Mouse (Mus musculus): ENCODE data around the gene Hnrnpl.
A peak's percentile ranks its signal among the peaks of the same experiment; 100 is the strongest.

The Hnrnpl gene

DNA sequence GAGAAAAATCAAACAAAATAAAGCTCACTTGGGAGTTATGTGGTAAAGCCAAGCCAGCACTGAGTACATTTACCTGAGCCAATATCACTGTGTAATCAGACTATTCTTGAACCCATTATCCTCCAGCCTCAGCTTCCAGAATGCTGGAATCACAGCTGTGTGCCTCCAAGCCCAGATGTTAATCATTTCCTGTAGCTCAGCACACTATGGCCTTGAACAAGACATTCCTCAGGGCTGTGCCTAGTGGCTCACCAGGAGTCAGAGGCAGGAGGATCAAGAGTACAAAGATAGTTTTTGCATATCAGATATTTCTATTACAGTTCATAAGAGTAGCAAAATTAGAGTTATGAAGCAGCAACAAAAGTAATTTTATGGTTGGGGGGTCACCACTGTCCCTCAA, 16.6 kb upstream of the Hnrnpl start:
- DNase-seq = no peak

DNA sequence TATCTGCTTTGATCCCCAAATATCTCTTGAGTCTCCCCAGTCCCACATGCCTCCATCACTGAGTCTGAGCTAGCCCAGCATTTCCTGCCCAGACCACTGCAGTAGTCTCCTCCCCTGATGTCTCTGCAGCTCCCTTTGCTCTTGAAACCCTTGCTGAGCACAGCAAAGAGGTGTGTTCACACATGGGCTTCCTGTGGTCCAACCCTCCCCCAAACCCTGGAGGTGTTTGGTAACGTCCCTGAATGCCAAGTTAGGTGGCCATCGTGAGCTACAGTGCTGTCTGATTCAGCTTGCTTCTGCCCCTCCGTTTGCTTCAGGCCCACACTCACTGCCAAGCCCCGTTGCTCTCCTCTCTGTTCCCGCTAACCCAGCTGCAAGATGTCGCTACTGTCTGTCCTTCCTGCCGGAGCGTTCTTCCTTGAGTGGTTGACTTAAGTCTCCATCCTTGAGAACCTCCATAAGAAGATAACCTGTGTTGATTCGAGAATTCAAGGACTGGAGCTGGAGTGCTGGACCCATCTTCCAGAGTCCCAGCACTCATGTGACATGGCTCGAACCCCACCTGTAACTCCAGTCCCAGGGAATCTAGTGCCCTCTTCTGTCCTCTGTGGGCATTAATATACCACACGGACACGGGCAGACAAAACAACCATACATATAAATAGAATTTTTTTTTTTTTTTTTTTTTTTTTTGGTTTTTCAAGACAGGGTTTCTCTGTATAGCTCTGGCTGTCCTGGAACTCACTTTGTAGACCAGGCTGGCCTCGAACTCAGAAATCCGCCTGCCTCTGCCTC, 15.8 kb upstream of the Hnrnpl start:
- no peak for DNase-seq

DNA sequence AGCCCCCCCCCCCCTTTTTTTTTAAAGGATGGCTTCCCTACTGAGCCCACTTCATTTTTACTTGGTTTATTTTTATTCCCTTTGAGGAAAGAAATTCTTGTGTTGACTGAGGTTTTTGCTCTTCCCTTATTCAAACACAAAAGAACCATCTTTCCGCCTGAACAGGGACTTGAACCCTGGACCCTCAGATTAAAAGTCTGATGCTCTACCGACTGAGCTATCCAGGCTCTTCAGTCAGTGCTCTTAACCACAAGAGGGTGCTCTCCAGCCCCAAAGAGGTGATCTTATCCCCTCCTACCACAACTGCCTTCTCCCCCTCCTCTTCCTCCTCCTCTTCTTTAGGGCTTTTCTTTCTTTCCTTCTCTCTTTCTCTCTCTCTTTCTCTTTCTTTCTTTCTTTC, 14.5 kb upstream of the Hnrnpl start:
- no peak for DNase-seq

DNA sequence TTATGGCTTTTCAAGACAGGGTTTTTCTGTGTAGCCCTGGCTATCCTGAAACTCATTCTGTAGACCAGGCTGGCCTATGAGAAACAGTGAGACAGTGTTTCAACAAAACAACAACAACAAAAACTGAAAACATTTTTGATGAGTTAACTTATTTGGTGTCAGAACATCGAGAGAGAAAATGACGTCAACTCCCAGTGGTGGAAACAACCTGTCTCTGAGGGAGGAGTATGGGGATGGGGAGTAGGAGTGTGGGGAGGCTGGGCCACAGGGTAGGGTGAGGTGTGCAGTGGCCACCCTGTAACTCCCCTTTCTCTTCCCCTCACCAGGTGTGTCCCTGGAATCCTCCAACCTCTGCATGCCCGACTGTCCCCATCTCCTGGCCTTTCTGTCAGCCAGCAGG, 13.8 kb upstream of the Hnrnpl start:
- no peak for DNase-seq

DNA sequence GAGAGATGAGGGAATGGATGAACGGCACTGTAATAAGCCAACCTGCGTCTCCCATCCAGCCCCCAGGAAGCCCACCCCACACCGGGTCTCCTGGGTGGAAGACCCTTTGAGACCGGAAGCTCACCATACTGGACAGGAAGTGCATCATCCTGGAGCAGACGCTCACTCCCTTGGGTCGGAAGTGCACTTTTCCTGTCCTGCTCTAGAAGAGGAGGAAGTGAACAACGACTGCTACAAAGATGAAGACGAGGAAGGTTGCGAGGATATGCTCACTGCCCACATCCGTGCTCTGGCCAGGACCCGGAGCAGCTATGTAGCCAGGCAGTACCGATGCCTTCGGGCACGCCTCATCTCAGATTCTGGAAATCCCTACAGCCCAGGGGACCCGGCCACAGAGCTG, 12.5 kb upstream of the Hnrnpl start:
- no peak for DNase-seq

DNA sequence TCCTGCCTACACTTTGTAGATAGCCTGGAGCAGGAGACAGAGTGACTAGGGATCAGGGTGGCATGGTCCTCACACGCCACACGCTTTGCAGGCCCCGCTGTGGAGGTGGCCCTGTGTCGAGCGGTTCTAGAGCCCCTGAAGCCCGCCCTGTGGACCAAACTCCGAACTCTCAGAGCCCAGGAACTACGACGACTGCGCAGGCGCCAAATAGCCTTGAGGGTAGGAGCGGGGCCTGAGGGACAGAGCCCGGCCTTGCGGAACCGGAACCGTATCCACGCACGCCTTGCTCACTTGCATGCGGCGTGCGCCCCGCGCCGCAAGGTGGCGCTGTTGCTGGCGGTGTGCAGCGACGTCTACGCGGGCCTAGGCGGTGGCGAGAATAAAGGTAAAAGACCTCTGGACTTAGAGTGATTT, 11.8 kb upstream of the Hnrnpl start:
- DNase-seq = peak; percentile 79

DNA sequence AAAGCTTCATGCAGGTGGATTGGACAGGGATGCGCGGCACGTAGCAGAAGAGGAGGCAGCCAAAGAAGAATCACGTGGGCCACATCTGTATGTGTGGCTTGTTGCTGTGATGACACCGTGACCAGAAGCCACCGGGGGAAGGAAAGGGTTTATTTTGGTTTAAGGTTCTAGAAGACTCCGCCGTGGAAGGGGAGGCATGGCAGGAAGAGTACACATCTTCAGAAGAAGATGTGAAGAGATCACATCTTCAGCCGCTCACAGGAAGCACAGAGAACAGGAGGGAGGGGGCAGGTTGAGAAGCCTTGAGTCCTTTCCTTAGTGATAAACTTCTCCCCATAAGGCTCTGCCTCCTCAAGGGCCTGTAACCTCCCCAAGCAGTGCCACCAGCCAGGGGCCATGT, 8.3 kb upstream of the Hnrnpl start:
- no peak for DNase-seq

DNA sequence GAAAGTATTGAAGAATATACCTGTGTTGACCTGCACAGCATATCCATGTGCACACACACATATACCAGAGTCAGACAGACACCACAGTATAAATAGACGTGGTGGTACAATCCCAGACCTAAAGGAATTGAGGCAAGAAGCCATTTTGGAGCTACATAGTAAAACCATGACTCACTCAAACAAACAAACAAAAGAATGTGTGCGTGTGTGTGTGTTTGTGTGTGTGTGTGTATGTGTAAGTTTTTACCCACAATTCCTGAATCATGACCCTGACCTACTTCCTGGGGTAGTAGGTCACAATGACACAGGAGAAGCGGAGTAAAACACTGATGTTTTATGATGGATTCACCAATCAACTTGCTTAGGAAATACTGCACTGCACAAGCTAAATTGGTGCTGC, 6.9 kb upstream of the Hnrnpl start:
- DNase-seq = no peak

DNA sequence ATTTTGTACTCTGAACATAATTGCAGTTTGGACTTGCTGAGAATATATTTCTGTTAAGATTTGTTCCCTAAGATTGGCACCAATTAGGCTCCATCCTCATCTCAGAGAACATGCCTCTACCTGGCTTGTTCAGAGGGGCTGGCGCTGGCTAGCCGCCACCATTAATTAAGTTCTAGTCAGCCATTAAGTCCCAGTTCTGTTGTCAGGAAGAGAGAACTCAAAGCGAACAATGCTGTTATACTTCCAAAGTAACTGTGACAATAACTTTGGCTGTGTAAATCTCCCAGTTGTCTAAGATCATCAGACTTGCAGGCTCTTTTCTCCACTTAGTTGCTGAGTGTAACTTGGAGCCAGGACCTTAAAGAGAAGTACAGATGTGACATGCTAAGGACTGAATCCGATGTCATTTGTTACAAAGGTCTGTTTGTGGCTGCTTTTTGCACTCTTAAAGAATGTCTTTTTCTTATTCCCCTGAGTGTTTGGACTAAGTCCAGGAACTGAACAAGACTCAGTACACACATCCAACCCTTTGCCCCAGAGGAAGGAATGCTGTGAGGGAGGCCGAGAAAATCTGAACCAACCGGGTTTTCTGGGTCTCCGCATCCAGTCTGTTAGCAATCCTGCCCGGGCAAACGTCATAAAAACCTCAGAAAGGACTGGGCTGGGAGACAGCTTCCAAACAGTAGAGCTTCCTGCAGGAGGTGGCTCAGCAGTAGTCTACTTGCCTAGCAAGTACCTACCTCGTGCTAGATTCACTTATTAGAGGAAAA, 6.3 kb upstream of the Hnrnpl start:
- no peak for DNase-seq

DNA sequence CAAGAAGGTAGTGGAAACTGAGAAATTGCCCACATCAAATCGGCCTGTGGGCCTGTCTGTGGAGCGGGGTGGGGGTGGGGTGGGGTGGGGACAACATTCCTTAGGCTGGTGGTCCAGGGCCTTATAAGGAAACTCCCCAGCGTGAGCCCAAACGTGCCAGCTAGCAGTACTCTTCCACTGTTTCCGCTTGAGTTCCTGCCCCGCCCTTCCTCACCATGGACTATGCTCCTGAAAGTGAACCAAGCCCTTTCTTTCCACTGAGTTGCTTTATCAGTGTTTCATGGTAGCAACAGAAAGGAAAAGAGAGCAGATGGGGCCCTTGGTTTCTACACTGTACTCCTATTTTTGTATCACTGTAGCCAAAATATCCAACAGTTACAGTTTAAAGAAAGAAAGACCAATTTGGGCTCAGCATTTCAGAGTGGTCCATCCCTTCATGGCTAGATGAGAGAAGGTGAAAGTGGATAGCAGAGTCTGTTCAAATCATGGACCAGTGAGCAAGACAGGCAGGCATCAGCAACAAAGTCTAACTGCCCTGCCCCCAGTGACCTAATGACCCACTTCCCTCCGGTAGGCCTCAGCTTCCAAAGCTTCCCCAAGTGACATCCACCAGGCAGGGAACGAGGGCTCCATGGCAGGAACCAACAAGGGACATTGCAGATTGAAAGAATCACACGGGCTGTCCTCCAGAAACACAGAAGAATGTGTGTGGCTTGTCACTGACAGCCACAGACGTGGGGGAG, 5.3 kb upstream of the Hnrnpl start:
- no peak for DNase-seq

DNA sequence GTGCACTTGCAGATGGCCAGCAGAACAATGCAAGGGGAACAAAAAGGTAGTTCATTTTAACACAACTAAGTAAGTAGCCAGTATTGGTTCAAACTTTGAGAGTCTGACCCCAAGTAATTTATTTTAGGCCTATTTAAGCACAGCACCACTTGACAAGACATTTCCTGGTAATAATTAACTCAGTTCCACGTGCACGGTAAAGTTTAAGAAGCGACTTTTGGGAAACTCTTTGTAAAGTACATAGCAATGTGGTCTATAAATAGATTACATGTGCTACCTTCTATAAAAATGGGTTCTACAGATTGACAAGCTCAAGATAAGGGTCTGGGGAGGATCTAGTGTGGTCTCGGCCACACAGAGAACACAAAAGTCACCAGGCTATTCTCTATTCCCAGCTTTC, 4.6 kb upstream of the Hnrnpl start:
- no peak for DNase-seq

DNA sequence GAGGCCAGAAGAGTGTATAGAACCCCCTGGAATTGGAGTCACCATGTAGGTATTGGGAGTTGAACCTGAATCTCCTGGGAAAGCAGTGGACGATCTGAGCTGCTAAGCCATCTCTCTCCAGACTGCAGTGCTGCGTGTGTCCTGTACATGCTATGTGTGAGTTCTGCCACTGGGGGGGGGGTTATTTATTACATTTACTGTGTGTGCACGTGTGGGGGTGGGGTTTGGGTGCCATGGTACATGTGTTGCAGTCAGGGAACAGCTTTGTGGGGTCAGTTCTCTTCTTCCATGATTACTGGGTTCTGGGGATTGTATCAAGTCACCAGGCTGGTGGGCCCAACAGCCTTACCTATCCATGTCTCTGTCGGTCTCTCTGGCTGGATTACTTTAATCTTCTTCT, 1.5 kb upstream of the Hnrnpl start:
- no peak for DNase-seq

DNA sequence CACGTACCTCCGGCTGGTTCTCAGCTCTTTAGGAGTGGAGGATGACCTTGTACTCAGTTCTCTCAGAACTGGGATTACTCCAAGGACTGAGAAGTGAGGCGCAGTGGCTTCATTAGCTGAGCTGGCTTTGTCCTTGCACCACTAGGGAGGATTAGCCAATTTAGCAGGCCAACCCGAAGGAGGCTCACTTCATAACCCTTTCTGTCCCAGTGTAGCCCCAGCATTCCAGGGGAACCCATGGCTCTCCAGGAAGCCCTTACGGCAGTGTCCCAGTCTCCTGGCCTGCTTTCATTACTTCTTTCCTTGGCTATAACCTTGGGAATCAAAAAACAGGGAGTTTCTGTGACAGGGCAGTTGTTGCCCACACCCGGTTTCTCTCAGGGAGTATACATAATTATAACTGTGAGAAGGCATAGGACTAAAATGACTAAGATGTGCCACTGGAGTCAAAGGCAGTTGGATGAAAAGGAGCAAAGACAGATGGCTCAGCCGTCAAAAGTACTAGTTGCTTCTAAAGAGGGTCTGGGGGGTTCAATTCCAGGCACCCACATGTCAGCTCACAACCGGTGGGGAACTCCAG, 610 bp upstream of the Hnrnpl start:
- DNase-seq = no peak

DNA sequence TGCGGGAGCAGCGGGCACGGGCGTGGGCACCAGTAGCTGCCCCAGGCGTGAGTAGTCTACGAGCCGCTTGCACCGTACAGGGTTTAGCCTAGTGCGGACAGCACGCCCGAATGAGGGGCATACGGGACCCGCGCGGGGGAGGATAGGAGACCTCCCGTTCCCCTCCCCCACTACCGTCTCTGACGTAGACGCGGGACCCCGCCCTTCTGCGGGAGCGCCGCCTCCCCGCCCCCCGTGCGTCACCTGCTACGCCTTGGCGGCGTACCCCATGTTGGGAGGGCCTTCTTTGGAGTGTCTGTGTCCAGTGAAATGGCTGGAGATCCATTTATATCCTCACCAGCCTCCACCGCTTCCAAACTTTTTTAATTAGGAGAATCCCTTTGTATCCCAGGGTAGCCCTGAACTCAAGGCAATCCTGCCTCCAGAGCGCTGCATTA, 634 bp downstream of the Hnrnpl start:
- DNase-seq = peak; percentile 97

DNA sequence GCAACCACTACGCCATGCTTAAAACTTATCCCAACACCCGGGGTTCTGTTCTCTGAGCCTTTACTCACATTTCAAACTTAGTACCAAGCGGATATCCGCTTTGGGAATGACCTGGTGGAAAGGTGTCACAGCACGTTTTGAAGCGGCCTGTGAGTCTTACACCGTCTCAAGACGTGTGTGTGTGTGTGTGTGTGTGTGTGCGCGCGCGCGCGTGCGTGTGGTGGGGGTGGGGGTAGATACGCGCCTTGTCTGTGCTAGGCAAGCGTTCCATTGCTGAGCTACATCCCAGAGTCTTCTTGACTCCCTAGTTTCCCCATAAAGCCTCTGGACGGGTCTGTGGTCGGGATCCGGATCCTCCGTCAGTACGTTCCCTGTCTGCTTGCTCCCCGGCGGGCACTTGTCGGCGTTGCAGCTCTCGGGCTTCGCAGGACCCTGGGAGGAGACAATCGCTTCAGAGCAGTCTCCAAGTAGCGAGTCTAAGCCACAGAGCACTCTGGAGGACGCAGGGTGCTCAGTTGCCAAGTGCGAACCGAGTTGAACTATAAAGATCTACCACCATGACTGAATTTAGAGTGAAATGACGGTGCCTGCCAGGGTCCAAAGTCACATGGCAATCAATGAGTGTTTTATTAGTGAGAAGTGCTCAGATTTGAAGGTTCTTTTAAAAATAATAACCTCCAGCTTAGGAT, 1.2 kb downstream of the Hnrnpl start:
- DNase-seq = no peak

DNA sequence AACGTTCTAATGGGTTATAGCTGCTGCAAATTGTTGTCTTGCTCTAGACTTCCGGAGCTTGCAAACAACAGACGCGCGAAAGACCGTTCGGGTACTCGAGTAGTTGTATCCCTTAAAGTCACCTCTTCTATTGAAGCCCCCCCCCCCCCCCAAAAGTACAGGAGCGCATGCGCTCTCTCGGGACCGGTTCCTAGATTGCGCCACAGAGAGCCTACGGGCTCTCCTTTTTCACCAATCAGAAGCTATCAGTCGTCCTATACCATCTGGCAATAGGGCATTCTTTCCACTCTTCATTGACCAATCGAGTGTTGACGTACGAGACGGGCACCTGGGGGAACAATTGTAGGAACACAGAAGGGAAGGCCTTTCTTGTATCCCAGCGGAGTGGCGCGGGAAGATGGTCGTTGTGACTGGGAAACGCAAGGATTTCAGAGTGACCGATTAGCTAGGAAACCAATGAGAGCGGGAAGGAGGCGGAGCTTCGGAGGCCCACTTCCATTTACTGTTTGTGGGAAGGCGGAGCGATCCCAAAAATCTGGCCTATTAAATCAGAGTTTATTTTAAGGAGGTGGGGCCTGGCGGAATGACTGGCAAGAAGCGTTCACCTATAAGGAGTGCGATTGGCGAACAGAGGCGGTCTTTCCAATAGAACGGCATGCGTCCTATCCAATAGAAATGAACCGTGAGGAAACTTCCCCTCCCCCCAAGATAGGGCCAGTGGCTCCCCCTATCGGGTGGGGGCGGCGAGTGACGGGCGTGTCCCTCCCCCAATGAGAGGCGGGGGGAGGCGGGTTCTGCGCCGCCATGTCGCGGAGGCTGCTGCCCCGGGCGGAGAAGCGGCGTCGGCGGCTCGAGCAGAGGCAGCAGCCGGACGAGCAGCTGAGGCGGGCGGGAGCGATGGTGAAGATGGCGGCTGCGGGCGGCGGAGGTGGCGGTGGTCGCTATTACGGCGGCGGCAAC, 2.0 kb downstream of the Hnrnpl start:
- peak; percentile 95 for DNase-seq

DNA sequence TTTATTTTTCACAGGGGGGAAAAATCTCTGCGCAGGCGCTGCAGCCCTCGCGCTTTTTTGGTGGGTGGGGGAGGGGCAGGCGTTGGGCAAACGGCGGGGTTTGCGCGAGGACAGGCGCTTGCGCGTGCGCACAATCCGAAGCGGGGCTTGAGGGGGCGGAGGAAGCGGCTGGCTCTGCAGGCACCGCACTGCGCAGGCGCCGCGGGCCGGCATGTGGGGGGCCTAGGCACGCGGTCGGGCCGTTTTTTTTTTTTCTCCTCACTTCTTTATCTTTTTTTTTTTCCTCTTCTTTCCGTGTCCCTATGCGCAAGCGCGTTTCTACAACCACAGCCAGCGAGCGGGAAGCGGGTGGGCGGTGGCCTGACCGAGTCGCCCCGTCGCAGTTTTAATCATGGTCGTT, 2.9 kb downstream of the Hnrnpl start:
- peak; percentile 97 for DNase-seq

DNA sequence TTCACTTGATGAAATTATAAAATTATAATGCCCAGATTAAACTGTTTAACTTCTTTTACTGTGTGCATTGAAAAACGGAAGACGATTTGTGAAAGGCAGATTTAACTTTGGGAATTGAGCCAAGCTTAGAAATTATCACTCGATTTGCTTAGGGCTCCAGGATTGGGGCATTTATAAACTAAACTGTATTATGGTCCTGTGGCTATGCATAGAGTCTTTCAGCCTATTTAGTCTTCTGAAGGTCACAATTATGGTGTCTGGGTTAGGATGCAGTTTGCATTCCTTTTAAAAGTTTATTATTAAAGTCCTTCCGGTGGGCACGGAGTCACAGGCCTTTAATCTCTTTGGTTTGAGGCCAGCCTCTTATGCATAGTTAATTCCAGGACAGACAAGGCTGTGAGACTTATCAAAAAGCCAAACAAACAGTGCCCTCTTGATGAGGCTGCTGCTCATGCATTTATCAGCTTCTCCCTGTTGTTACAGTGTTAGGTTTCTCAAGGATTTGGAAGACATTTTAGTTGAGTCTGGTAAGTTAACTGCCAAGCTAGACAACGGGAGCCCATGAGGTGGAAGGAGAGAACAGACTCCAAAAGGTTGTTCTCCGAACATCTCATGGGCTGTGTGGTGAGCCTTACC, 3.4 kb downstream of the Hnrnpl start:
- no peak for DNase-seq

DNA sequence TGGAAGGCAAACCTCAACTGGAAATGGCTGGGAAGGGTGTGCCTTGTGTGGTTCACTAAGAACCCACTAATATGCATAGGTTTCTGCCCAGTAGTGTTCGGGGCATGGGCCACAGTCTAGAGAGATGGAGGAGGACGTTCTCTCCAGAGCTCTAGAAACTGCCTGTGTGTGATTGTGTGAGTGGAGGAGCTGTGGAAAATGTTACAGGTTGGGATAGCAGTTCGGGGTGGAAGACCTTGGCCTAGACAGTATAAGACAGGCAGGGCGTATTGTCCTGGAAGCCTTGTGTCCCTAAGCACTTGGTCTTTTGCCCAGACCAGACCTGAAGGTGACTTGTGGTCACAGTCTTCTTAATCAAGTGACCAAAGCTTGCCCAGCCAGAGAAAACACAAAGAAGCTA, 4.1 kb downstream of the Hnrnpl start:
- no peak for DNase-seq

DNA sequence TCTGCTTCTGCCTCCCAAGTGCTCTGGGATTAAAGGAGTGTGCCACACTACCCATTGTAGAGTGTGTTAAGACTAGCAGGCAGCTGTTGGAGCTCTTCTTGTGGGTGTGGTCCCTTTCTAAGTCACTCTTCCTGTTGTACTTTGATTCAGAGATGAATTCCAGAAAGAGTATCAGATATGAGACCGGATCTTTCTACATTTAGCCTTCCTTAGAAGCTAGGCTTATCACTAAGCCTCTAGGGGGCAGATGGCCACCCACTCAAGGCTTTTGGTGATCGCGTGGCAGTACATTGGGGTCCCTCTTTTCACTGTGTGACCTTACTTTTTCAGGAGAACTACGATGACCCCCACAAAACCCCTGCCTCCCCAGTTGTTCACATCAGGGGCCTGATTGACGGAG, 4.6 kb downstream of the Hnrnpl start:
- no peak for DNase-seq
